Mouse (Mus musculus): Measurements from ENCODE around the gene Timp4. TPM values are rescaled to one million over a fixed set of nuclear protein-coding genes. Genes with fewer than 3 reads are reported as not detected.

Timp4 gene
- 0.12 and 0.17 TPM in 2 replicates for polyA plus RNA-seq (2015; fragmentation: Nextera tagmentation; extraction: Ambion mirVana)

DNA sequence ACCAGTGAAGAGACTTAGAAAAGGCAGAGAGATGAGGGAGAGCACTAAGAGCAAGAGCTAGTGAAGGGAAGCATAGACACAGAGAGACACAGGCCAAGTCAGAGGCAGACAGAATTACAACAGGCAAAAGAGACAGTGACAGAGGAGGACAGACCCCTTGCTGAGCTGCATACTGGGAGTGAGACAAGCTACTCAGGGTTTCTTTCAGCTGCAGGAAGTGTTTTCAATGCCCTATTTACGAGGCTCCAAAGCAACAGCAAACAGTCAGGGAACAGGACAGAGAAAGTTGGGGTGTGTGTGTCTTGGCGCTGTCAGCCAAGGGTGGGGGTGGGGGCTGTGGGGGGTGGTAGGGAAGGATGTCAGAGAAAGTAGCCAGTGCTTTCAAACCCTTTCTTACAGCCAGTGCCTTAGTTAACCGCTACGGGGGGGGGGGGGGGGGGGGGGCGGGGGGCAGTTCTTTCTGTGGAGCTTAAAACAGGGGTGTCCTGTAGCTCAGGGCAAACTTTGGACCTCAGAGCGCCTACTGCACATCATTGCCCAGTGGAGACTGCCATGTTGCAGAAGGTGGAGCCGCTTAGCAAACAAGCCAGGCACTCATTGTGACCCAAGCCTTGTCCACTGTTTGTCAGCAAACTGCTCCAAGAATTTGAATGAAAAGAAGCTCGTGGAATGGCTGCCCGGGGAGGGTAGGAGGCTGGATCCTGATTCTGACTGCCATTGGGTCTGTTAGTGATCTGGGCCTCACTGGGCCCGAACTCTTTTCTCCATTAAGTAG lies at the start of gene Timp4:
TSS of gene Timp4 (minus strand) at position 107 of the 775 bp plus-strand sequence.
- Histone ChIP-seq H3K9me3 (ENCODE audit: control insufficient read depth) (no peaks in the 10 kb centered on the region), H3K27ac (ENCODE audit: low read depth, low read length) (no peak within 1 kb of the TSS), H3K9ac (ENCODE audit: low read depth, low read length) (no peak within 1 kb of the TSS), H3K4me1 (replicated peaks; ENCODE audit: control insufficient read depth, insufficient read depth, low read length) (no peaks in the 10 kb centered on the region; the same call in 1 of the 2 replicates), H3K36me3 (ENCODE audit: control insufficient read depth, insufficient read depth) (no peaks in the 10 kb centered on the region), H3K4me2 (replicated peaks; ENCODE audit: low read depth) (peak within 1 kb of the TSS; percentile 56), H3K27me3 (replicated peaks; ENCODE audit: control insufficient read depth, insufficient read depth, low read length) (no peaks in the 10 kb centered on the region), H3K4me3 (ENCODE audit: low read depth, low read length) (0 out of 2 replicates have a peak within 1 kb of the TSS, but pooled peaks have one; percentile 7)
- ATAC-seq: no peak
- no peak for TF ChIP-seq CTCF (IDR thresholded peaks at IDR 0.05; ENCODE audit: low read depth)
- 45% methylated on average over 7 of the region's 10 CpGs for WGBS

DNA sequence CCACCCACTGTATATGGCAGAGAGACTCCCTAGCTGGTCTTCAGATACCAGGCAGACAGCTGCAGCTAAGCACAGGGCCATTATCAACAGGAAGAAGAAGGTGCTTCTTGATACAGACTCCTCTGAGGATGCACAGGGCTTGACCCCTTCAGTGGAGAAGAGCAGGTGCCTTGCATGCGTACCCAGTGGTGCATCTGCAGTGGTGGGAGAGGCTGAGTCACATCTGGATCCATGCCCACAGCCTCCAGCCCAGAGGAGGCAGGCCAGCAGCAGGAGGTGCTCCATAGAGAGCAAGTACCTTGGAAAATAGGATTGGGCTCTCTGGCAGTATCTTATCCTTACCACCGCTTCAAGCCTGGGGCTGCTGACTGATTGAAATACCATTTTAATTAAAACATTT lies 41.9 kb upstream of the Timp4 start:
- no peaks in the 10 kb centered on the region for H3K27me3 ChIP-seq (replicated peaks; ENCODE audit: control insufficient read depth, insufficient read depth, low read length)
- no peaks in the 10 kb centered on the region for H3K4me1 ChIP-seq (replicated peaks; ENCODE audit: control insufficient read depth, insufficient read depth, low read length)
- no peaks in the 10 kb centered on the region for H3K9me3 ChIP-seq (ENCODE audit: control insufficient read depth)
- TF ChIP-seq CTCF (IDR thresholded peaks at IDR 0.05; ENCODE audit: low read depth): no peak
- no peak overlapping the region for H3K4me2 ChIP-seq (replicated peaks; ENCODE audit: low read depth)
- H3K9ac ChIP-seq (ENCODE audit: low read depth, low read length): no peak overlapping the region
- no peak overlapping the region for H3K4me3 ChIP-seq (ENCODE audit: low read depth, low read length)
- ATAC-seq: no peak
- WGBS: 92% methylated on average over 2 of the region's 2 CpGs
- no peak overlapping the region for H3K27ac ChIP-seq (ENCODE audit: low read depth, low read length)
- no peaks in the 10 kb centered on the region for H3K36me3 ChIP-seq (ENCODE audit: control insufficient read depth, insufficient read depth)

DNA sequence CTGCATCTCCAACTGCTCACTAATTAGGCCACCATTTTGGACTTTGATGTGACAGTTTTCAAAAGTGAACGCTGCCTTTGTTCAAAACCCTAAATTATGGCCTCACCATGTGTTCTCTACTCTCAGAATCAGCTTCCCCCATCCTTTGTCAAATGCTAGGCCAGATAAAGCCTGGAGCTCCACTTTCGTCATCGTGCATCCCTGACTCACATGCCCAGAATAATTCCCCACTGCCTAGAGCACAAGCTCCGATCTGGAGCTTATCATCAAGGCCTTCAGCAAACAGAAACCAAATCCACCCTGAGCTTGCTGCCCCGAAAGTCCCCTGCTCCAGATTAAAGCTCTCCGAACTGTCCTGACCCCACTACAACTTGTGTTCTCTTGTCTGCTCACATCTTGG lies 40.6 kb upstream of the Timp4 start:
- Histone ChIP-seq H3K9me3 (ENCODE audit: control insufficient read depth) (no peaks in the 10 kb centered on the region), H3K4me1 (replicated peaks; ENCODE audit: control insufficient read depth, insufficient read depth, low read length) (no peaks in the 10 kb centered on the region), H3K4me2 (replicated peaks; ENCODE audit: low read depth) (no peak overlapping the region), H3K4me3 (ENCODE audit: low read depth, low read length) (no peak overlapping the region), H3K27me3 (replicated peaks; ENCODE audit: control insufficient read depth, insufficient read depth, low read length) (no peaks in the 10 kb centered on the region), H3K9ac (ENCODE audit: low read depth, low read length) (no peak overlapping the region), H3K36me3 (ENCODE audit: control insufficient read depth, insufficient read depth) (no peaks in the 10 kb centered on the region), H3K27ac (ENCODE audit: low read depth, low read length) (no peak overlapping the region)
- WGBS: 54% methylated on average over 6 of the region's 6 CpGs
- no peak for ATAC-seq
- no peak for TF ChIP-seq CTCF (IDR thresholded peaks at IDR 0.05; ENCODE audit: low read depth)

DNA sequence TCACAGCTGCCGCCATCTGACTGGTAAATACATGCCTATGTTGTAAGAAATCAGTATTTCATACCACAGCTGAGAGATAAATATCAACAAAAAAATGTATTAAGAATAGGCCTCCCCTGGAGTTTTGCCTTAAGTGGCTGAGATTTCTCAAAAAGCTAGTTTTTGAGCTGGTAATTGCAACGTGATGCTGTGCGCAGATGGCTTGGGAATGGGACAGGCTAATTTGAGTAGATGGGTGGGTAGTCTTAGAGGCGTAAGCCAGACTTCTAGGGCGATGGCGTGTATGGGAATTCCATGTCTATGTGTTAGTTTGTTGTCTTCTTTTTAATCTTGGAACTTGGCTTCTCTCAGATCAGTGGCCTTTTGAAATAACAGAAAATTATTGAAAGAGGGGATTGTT lies 39.8 kb upstream of the Timp4 start:
- Histone ChIP-seq H3K4me3 (ENCODE audit: low read depth, low read length) (no peak overlapping the region), H3K9me3 (ENCODE audit: control insufficient read depth) (no peaks in the 10 kb centered on the region), H3K27ac (ENCODE audit: low read depth, low read length) (no peak overlapping the region), H3K4me1 (replicated peaks; ENCODE audit: control insufficient read depth, insufficient read depth, low read length) (no peaks in the 10 kb centered on the region), H3K4me2 (replicated peaks; ENCODE audit: low read depth) (no peak overlapping the region), H3K36me3 (ENCODE audit: control insufficient read depth, insufficient read depth) (no peaks in the 10 kb centered on the region), H3K27me3 (replicated peaks; ENCODE audit: control insufficient read depth, insufficient read depth, low read length) (no peaks in the 10 kb centered on the region), H3K9ac (ENCODE audit: low read depth, low read length) (no peak overlapping the region)
- ATAC-seq: no peak
- no peak for TF ChIP-seq CTCF (IDR thresholded peaks at IDR 0.05; ENCODE audit: low read depth)
- WGBS: 93% methylated on average over 6 of the region's 6 CpGs

DNA sequence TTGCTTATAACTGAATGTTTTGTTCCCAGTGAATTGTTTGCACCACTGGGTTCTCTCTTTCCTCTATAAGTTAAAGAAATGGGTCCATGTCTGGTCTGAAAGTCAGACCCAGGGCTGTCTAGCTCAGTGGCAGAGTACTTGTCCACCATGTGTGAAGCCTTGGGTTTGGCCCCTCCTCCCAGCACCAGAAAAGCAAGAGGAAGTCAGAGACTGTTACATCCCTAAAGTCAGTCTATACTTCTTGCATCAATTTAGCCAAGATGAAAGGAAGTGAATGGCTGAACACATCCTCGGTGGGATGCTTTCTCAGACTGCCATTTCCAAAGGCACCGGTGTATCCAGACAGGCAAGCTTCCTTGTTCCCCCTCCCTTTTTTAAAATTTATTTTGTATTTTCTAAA lies 39.1 kb upstream of the Timp4 start:
- Histone ChIP-seq H3K9ac (ENCODE audit: low read depth, low read length) (no peak overlapping the region), H3K4me3 (ENCODE audit: low read depth, low read length) (no peak overlapping the region), H3K27me3 (replicated peaks; ENCODE audit: control insufficient read depth, insufficient read depth, low read length) (no peaks in the 10 kb centered on the region), H3K9me3 (ENCODE audit: control insufficient read depth) (no peaks in the 10 kb centered on the region), H3K27ac (ENCODE audit: low read depth, low read length) (no peak overlapping the region), H3K4me2 (replicated peaks; ENCODE audit: low read depth) (no peak overlapping the region), H3K4me1 (replicated peaks; ENCODE audit: control insufficient read depth, insufficient read depth, low read length) (no peaks in the 10 kb centered on the region), H3K36me3 (ENCODE audit: control insufficient read depth, insufficient read depth) (no peaks in the 10 kb centered on the region)
- TF ChIP-seq CTCF (IDR thresholded peaks at IDR 0.05; ENCODE audit: low read depth): no peak
- 88% methylated on average over 2 of the region's 2 CpGs for whole genome bisulfite sequencing
- ATAC-seq: no peak

DNA sequence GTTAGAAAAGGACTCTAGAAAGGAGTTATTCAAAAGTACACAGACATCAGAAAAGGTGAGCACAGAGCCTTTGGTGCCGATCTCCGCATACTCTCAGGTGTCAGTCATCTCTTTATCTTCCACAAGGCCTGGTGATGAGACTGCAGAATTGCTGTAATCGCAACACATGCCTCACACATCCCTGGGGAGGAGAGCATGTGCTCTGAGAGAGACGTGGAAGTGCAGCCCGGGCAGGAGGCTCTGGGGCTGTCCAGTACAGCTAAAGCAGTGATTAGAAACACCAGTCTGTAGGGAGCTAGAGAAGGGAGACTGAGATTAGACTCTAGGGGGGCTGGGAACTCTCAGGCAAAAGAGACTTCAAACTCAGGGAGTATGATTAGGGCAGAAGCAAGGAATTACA lies 38.6 kb upstream of the Timp4 start:
- WGBS: 58% methylated on average over 5 of the region's 5 CpGs
- no peak for ATAC-seq
- H3K4me1 ChIP-seq (replicated peaks; ENCODE audit: control insufficient read depth, insufficient read depth, low read length): no peaks in the 10 kb centered on the region

More for the DNA sequence above, 38.6 kb upstream of the Timp4 start:
- H3K4me3 ChIP-seq (ENCODE audit: low read depth, low read length): no peak overlapping the region
- H3K36me3 ChIP-seq (ENCODE audit: control insufficient read depth, insufficient read depth): no peaks in the 10 kb centered on the region
- H3K27ac ChIP-seq (ENCODE audit: low read depth, low read length): no peak overlapping the region
- no peak for TF ChIP-seq CTCF (IDR thresholded peaks at IDR 0.05; ENCODE audit: low read depth)
- no peaks in the 10 kb centered on the region for H3K27me3 ChIP-seq (replicated peaks; ENCODE audit: control insufficient read depth, insufficient read depth, low read length)
- no peak overlapping the region for H3K4me2 ChIP-seq (replicated peaks; ENCODE audit: low read depth)
- H3K9me3 ChIP-seq (ENCODE audit: control insufficient read depth): no peaks in the 10 kb centered on the region
- no peak overlapping the region for H3K9ac ChIP-seq (ENCODE audit: low read depth, low read length)
